Mouse (Mus musculus): ENCODE measurements around the gene Tmem101. TPM values are rescaled to one million over a fixed set of nuclear protein-coding genes. Genes with fewer than 3 reads are reported as not detected.

Gene Tmem101
- polyA plus RNA-seq, 1 experiment from 2014 or later = 32.4 TPM

- WGBS = 2% methylated on average over 46 of the region's 50 CpGs
- peak within 1 kb of the TSS; percentile 43 for H3K4me2 ChIP-seq
- 0 out of 2 replicates have a peak within 1 kb of the TSS, but pooled peaks have one; percentile 31 for H3K9ac ChIP-seq
- peaks cover 26% of the 10 kb centered on the region for H3K4me1 ChIP-seq (replicated peaks)
- H3K27ac ChIP-seq (replicated peaks) = no peak within 1 kb of the TSS
- no peaks in the 10 kb centered on the region for H3K36me3 ChIP-seq
- H3K9me3 ChIP-seq = no peaks in the 10 kb centered on the region
- H3K4me3 ChIP-seq = peak within 1 kb of the TSS; percentile 22
- peak; percentile 59; the same call in 1 of the 2 replicates for ATAC-seq (ENCODE audit: low read depth)
- H3K27me3 ChIP-seq = peaks cover 76% of the 10 kb centered on the region
Observed at GRCm38 (mm10) chr11:102145471-102146001, 10.7 kb downstream of the Tmem101 start, which contains the start of gene Nags. Gene Nags (plus strand): TSS chr11:102145513.

GRCm38 (mm10) chr11:102144957-102145470 lies 11.2 kb downstream of the Tmem101 start:
- no peak for ATAC-seq (ENCODE audit: low read depth)
- Histone ChIP-seq H3K27ac (replicated peaks) (no peak overlapping the region), H3K9ac (0 out of 2 replicates have a peak overlapping the region, but pooled peaks have one; percentile 31), H3K4me1 (replicated peaks) (peaks cover 26% of the 10 kb centered on the region), H3K4me3 (peak overlapping the region; percentile 22), H3K9me3 (no peaks in the 10 kb centered on the region), H3K36me3 (no peaks in the 10 kb centered on the region), H3K27me3 (peaks cover 76% of the 10 kb centered on the region), H3K4me2 (peak overlapping the region; percentile 43)
- 26% methylated on average over 13 of the region's 13 CpGs for WGBS

GRCm38 (mm10) chr11:102142355-102142754 lies 13.8 kb downstream of the Tmem101 start:
- H3K36me3 ChIP-seq = no peaks in the 10 kb centered on the region
- H3K4me3 ChIP-seq = no peak overlapping the region
- peaks cover 60% of the 10 kb centered on the region for H3K27me3 ChIP-seq
- ATAC-seq (ENCODE audit: low read depth) = no peak
- 67% methylated on average over 7 of the region's 7 CpGs for whole genome bisulfite sequencing
- no peak overlapping the region for H3K4me2 ChIP-seq
- H3K9me3 ChIP-seq = no peaks in the 10 kb centered on the region
- no peak overlapping the region for H3K9ac ChIP-seq
- H3K4me1 ChIP-seq (replicated peaks) = peaks cover 28% of the 10 kb centered on the region
- H3K27ac ChIP-seq (replicated peaks) = no peak overlapping the region

GRCm38 (mm10) chr11:102140508-102140907 lies 15.7 kb downstream of the Tmem101 start:
- 6% methylated on average over 5 of the region's 5 CpGs for WGBS
- H3K27me3 ChIP-seq = peaks cover 48% of the 10 kb centered on the region

GRCm38 (mm10) chr11:102138447-102138740 lies 17.8 kb downstream of the Tmem101 start:
- peak overlapping the region; percentile 55 for H3K4me2 ChIP-seq
- no peak overlapping the region for H3K27ac ChIP-seq (replicated peaks)
- peak; percentile 72 for ATAC-seq (ENCODE audit: low read depth)
- WGBS = under 1% methylated on average over 18 of the region's 18 CpGs
- H3K9ac ChIP-seq = peak overlapping the region; percentile 41; the same call in 1 of the 2 replicates
- peaks cover 27% of the 10 kb centered on the region for H3K27me3 ChIP-seq
- H3K4me1 ChIP-seq (replicated peaks) = peaks cover 16% of the 10 kb centered on the region
- H3K4me3 ChIP-seq = peak overlapping the region; percentile 23
- H3K36me3 ChIP-seq = no peaks in the 10 kb centered on the region
- H3K9me3 ChIP-seq = no peaks in the 10 kb centered on the region

More at GRCm38 (mm10) chr11:102140508-102140907, 15.7 kb downstream of the Tmem101 start:
- Histone ChIP-seq H3K4me2 (no peak overlapping the region), H3K36me3 (no peaks in the 10 kb centered on the region), H3K4me1 (replicated peaks) (peaks cover 11% of the 10 kb centered on the region), H3K4me3 (no peak overlapping the region), H3K27ac (replicated peaks) (no peak overlapping the region), H3K9me3 (no peaks in the 10 kb centered on the region), H3K9ac (no peak overlapping the region)
- no peak for ATAC-seq (ENCODE audit: low read depth)

- Histone ChIP-seq H3K27me3 (peaks cover 21% of the 10 kb centered on the region), H3K36me3 (no peaks in the 10 kb centered on the region), H3K4me3 (peak overlapping the region; percentile 23), H3K4me1 (replicated peaks) (peaks cover 16% of the 10 kb centered on the region), H3K4me2 (peak overlapping the region; percentile 55), H3K27ac (replicated peaks) (no peak overlapping the region), H3K9ac (peak overlapping the region; percentile 41; the same call in 1 of the 2 replicates), H3K9me3 (no peaks in the 10 kb centered on the region)
- peak; percentile 51; the same call in 1 of the 2 replicates for ATAC-seq (ENCODE audit: low read depth)
- WGBS = 46% methylated on average over 13 of the region's 13 CpGs
Observed at GRCm38 (mm10) chr11:102137625-102138446, 18.4 kb downstream of the Tmem101 start.

- peaks cover 16% of the 10 kb centered on the region for H3K4me1 ChIP-seq (replicated peaks)
- H3K27ac ChIP-seq (replicated peaks) = no peak overlapping the region; the same call in 1 of the 2 replicates
- H3K9me3 ChIP-seq = no peaks in the 10 kb centered on the region
- no peaks in the 10 kb centered on the region for H3K36me3 ChIP-seq
- H3K4me2 ChIP-seq = no peak overlapping the region
- no peak for ATAC-seq (ENCODE audit: low read depth)
- peaks cover 15% of the 10 kb centered on the region for H3K27me3 ChIP-seq
- 23% methylated on average over 4 of the region's 4 CpGs for WGBS
- H3K9ac ChIP-seq = peak overlapping the region; percentile 41; the same call in 1 of the 2 replicates
- H3K4me3 ChIP-seq = no peak overlapping the region
Observed at GRCm38 (mm10) chr11:102134516-102134915, 21.7 kb downstream of the Tmem101 start.

GRCm38 (mm10) chr11:102117386-102117785 lies 38.8 kb downstream of the Tmem101 start:
- ATAC-seq (ENCODE audit: low read depth) = no peak
- no peak overlapping the region for H3K4me3 ChIP-seq
- no peaks in the 10 kb centered on the region for H3K9me3 ChIP-seq
- no peaks in the 10 kb centered on the region for H3K36me3 ChIP-seq
- H3K4me2 ChIP-seq = no peak overlapping the region
- peaks cover 3% of the 10 kb centered on the region; the same call in 1 of the 2 replicates for H3K27me3 ChIP-seq
- no peaks in the 10 kb centered on the region for H3K4me1 ChIP-seq (replicated peaks)
- H3K9ac ChIP-seq = no peak overlapping the region
- 87% methylated on average over 6 of the region's 6 CpGs for WGBS
- H3K27ac ChIP-seq (replicated peaks) = no peak overlapping the region

GRCm38 (mm10) chr11:102116241-102116640 lies 40.0 kb downstream of the Tmem101 start:
- 80% methylated on average over 8 of the region's 8 CpGs for WGBS
- H3K4me3 ChIP-seq = no peak overlapping the region
- no peak for ATAC-seq (ENCODE audit: low read depth)

GRCm38 (mm10) chr11:102111576-102111975 lies 44.6 kb downstream of the Tmem101 start:
- Histone ChIP-seq H3K4me2 (no peak overlapping the region), H3K27me3 (peaks cover 47% of the 10 kb centered on the region), H3K4me3 (no peak overlapping the region), H3K4me1 (replicated peaks) (0 out of 2 replicates have a peak, but pooled peaks cover 5% of the 10 kb centered on the region), H3K9me3 (no peaks in the 10 kb centered on the region), H3K36me3 (no peaks in the 10 kb centered on the region), H3K27ac (replicated peaks) (no peak overlapping the region), H3K9ac (no peak overlapping the region)
- no peak for ATAC-seq (ENCODE audit: low read depth)
- WGBS = 83% methylated on average over 5 of the region's 5 CpGs

More at GRCm38 (mm10) chr11:102116241-102116640, 40.0 kb downstream of the Tmem101 start:
- no peak overlapping the region for H3K4me2 ChIP-seq
- H3K36me3 ChIP-seq = no peaks in the 10 kb centered on the region
- H3K27me3 ChIP-seq = peaks cover 3% of the 10 kb centered on the region; the same call in 1 of the 2 replicates
- no peaks in the 10 kb centered on the region for H3K9me3 ChIP-seq
- H3K9ac ChIP-seq = no peak overlapping the region
- no peaks in the 10 kb centered on the region for H3K4me1 ChIP-seq (replicated peaks)
- no peak overlapping the region for H3K27ac ChIP-seq (replicated peaks)

GRCm38 (mm10) chr11:102107732-102108131 lies 48.5 kb downstream of the Tmem101 start, which contains the start of gene Pyy:
Gene Pyy (minus strand): TSS chr11:102107832.
- Histone ChIP-seq H3K27ac (replicated peaks) (no peak within 1 kb of the TSS), H3K4me1 (replicated peaks) (0 out of 2 replicates have a peak, but pooled peaks cover 5% of the 10 kb centered on the region), H3K36me3 (no peaks in the 10 kb centered on the region), H3K9ac (no peak within 1 kb of the TSS), H3K4me3 (no peak within 1 kb of the TSS), H3K4me2 (no peak within 1 kb of the TSS), H3K9me3 (no peaks in the 10 kb centered on the region), H3K27me3 (peaks cover 82% of the 10 kb centered on the region)
- no peak for ATAC-seq (ENCODE audit: low read depth)
- WGBS = 16% methylated on average over 9 of the region's 9 CpGs

- WGBS = 1% methylated on average over 21 of the region's 21 CpGs
- Histone ChIP-seq H3K9me3 (no peaks in the 10 kb centered on the region), H3K4me3 (no peak overlapping the region), H3K27me3 (peaks cover 87% of the 10 kb centered on the region), H3K36me3 (no peaks in the 10 kb centered on the region), H3K4me2 (no peak overlapping the region), H3K27ac (replicated peaks) (no peak overlapping the region), H3K9ac (no peak overlapping the region), H3K4me1 (replicated peaks) (peaks cover 5% of the 10 kb centered on the region; the same call in 1 of the 2 replicates)
- no peak for ATAC-seq (ENCODE audit: low read depth)
Observed at GRCm38 (mm10) chr11:102106911-102107310, 49.3 kb downstream of the Tmem101 start.

Data from neural tube, embryonic 13.5 days (tissue).